Mouse (Mus musculus) skeletal muscle tissue, postnatal 0 days (tissue): ENCODE results near the gene Ada. TPM values are rescaled to one million over a fixed set of nuclear protein-coding genes. Genes with fewer than 3 reads are reported as not detected.

Source experiments
- polyA plus RNA-seq: library from polyadenylated mRNA; unstranded; fragments of >200 nt; fragmentation: Nextera tagmentation; extraction: Ambion mirVana; gene quantifications from 2 replicates; pipeline ENCODE4 v1.2.1, GENCODE M21; 2015

Ada gene
- 2.5 and 4.4 TPM in 2 replicates for polyA plus RNA-seq

DNA sequence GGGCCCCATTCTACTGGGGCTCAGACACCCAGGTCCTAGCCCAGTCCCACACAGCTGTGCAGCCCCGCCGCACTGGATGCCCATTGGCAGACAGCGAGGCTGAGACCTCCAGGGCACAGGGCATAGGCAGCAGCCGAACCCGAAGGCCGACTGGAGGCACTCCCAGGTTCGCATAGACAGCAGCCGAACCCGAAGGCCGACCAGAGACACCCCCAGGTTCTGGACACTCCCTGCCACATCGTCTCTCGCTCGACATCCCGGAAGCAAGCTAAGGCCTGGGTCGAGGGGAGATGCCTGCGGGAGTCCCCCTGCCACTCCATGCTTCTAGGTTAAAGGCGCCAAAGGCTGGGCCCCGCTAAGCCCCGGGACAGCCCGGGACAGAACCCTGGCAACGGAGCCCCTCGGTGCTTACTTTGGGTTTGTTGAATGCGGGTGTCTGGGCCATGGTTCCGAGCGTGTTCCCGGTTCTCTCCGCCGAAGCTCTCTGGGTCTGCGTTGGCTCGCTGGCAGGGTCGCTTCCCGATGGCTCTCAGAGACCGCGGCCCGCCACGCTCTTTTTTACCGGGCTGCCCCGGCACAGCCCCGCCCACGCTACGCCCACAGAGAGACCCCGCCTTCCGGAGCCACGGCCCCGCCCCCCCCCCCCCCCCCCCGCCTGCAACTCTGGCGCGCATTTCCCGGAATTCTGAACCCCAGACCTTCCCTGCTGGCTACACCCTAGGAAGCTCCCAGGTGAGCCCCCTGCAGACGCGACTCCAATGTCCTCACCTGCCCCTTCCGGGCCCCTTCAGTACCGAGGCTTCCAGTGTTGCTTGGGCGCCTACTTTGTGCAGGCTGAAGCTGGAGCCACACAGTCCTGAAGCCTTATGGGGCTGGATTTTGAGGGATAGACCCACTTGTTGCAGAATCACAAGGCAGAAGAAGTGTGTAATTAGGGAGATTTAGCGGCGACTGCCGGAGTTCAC is at the start of gene Ada:
Ada (minus strand) TSS at position 593 of the 965 bp plus-strand sequence.

Other genes starting within 250 kb of the Ada start
- not detected in 2 replicates for gene Hnf4a, start 243.4 kb downstream of the Ada start, polyA plus RNA-seq
- 8.5 and 8.9 TPM in 2 replicates for gene Ttpal, start 147.9 kb downstream of the Ada start, polyA plus RNA-seq
- 37.8 and 39.1 TPM in 2 replicates for gene Serinc3, start 105.1 kb downstream of the Ada start, polyA plus RNA-seq
- 255 and 269 TPM in 2 replicates for gene Pkig, start 91.9 kb downstream of the Ada start, polyA plus RNA-seq
- 0.82 and 1.2 TPM in 2 replicates for gene Ccn5, start 70.6 kb upstream of the Ada start, polyA plus RNA-seq
- not detected in 2 replicates for gene Kcnk15, start 103.4 kb upstream of the Ada start, polyA plus RNA-seq
- 0.36 and 0.44 TPM in 2 replicates for gene Rims4, start 168.4 kb upstream of the Ada start, polyA plus RNA-seq
- 113 and 174 TPM in 2 replicates for gene Ywhab, start 244.7 kb upstream of the Ada start, polyA plus RNA-seq